Mouse (Mus musculus) heart, postnatal 0 days (tissue): ENCODE measurements around the gene Ttc39b.

ENCODE experiments used
- CTCF ChIP-seq: IDR thresholded peaks from 2 replicates; pipeline ENCODE4 v1.5.1; 2016; ENCODE audit warnings: antibody characterized with exemption, control low read depth, low read depth
- EP300 ChIP-seq: IDR thresholded peaks from 2 replicates; pipeline ENCODE4 v1.6.1; 2016; ENCODE audit warnings: antibody characterized with exemption, low read depth

- TF ChIP-seq CTCF (no peak), EP300 (no peak)
These were observed 95.3 kb downstream of the Ttc39b start for GRCm38 (mm10) chr4:83228664-83229283.
